9 mouse cellular contexts compared by ENCODE assay signal in genomic region chr13:45613346-45613745, GRCm38 (mm10).
DNase-seq lines count a peak whose midpoint lies in the region; ATAC-seq and TF ChIP-seq lines count a peak whose summit lies in the region.
"Had no signal": no experiment of that assay in that cellular context is flagged by ENCODE, and none has a peak within 500 bp of the region (broad histone marks: within the 10 kb centered on the region; RNA-seq: fewer than 3 reads in every experiment).

No protein-coding gene starts in this region.

- no peaks in the 10 kb centered on the region for H3K36me3 ChIP-seq in spleen, adult 2 months (ENCODE audit: control insufficient read depth, insufficient read depth, low read length)
- H3K36me3 ChIP-seq in lung, postnatal 0 days (ENCODE audit: insufficient read depth, low read length), result no peaks in the 10 kb centered on the region
- H3K36me3 ChIP-seq: neural tube, embryonic 12.5 days had no signal

- no peak overlapping the region for H3K27ac ChIP-seq in spleen, adult 2 months (ENCODE audit: insufficient read depth, low read length)
- no peak overlapping the region for H3K27ac ChIP-seq in cerebellum, adult 2 months (ENCODE audit: insufficient read depth, low read length)
- H3K27ac ChIP-seq in lung, postnatal 0 days (ENCODE audit: low read length), result no peak overlapping the region
- H3K27ac ChIP-seq: neural tube, embryonic 12.5 days had no signal

- intact Hi-C loops in gastrocnemius, postnatal 14 days (cut with DNase I; ENCODE audit: low total_unique reads), result no loop called here

- H3K4me1 ChIP-seq in spleen, adult 2 months (ENCODE audit: control insufficient read depth, insufficient read depth, insufficient read length), result no peaks in the 10 kb centered on the region
- H3K4me1 ChIP-seq in cerebellum, adult 2 months (ENCODE audit: control insufficient read depth, insufficient read depth, low read length), result no peaks in the 10 kb centered on the region
- no peaks in the 10 kb centered on the region for H3K4me1 ChIP-seq in lung, postnatal 0 days (ENCODE audit: insufficient read depth, low read depth, low read length)
- H3K4me1 ChIP-seq: neural tube, embryonic 12.5 days had no signal

- ATAC-seq in lung, postnatal 0 days, result no peak; the same call in 1 of the 2 replicates

- H3K9ac ChIP-seq in lung, postnatal 0 days (replicated peaks; ENCODE audit: low read depth), result no peak overlapping the region
- H3K9ac ChIP-seq: neural tube, embryonic 12.5 days had no signal

- H3K27me3 ChIP-seq in spleen, adult 2 months (ENCODE audit: control insufficient read depth, insufficient read depth, low read length), result no peaks in the 10 kb centered on the region
- H3K27me3 ChIP-seq in cerebellum, adult 2 months (ENCODE audit: control insufficient read depth, insufficient read depth, low read length), result no peaks in the 10 kb centered on the region
- H3K27me3 ChIP-seq in lung, postnatal 0 days (replicated peaks; ENCODE audit: insufficient read depth, low read length), result no peaks in the 10 kb centered on the region
- H3K27me3 ChIP-seq: neural tube, embryonic 12.5 days had no signal

- H3K4me3 ChIP-seq in spleen, adult 2 months (ENCODE audit: extremely low read depth, insufficient read depth, insufficient read length), result no peak overlapping the region
- no peak overlapping the region for H3K4me3 ChIP-seq in cerebellum, adult 2 months (replicated peaks; ENCODE audit: insufficient read depth, low read depth, low read length)
- H3K4me3 ChIP-seq in lung, postnatal 0 days (ENCODE audit: low read depth, low read length), result no peak overlapping the region
- H3K4me3 ChIP-seq: neural tube, embryonic 12.5 days had no signal

- peak; percentile 11; the same call in 1 of the 2 replicates for TF ChIP-seq CTCF in spleen, adult 2 months (IDR thresholded peaks at IDR 0.05; ENCODE audit: extremely low read depth, insufficient read depth, insufficient read length, insufficient replicate concordance)
- TF ChIP-seq CTCF in cerebellum, adult 2 months (IDR thresholded peaks at IDR 0.05; ENCODE audit: borderline replicate concordance, insufficient read depth, low read depth, low read length), result peak; percentile 71
- peak; percentile 88 for TF ChIP-seq CTCF in lung, postnatal 0 days (IDR thresholded peaks at IDR 0.05)

- H3K9me3 ChIP-seq in lung, postnatal 0 days (ENCODE audit: low read length), result no peaks in the 10 kb centered on the region
- H3K9me3 ChIP-seq: neural tube, embryonic 12.5 days had no signal

- no peak overlapping the region for H3K4me2 ChIP-seq in lung, postnatal 0 days (replicated peaks; ENCODE audit: low read depth, low read length)
- H3K4me2 ChIP-seq: neural tube, embryonic 12.5 days had no signal

- DNase-seq in gastrocnemius, postnatal 14 days, result peak; percentile 30
- DNase-seq in gastrocnemius, adult 8-10 months (ENCODE audit: low spot score in 2 of 2), result no peak
- DNase-seq in spleen, adult 2 months (ENCODE audit: low read depth in 1 of 2, low spot score in 2 of 2), result no peak
- DNase-seq in spleen, postnatal 36 days (ENCODE audit: low spot score in 2 of 2), result no peak
- DNase-seq in cerebellum, adult 2 months, result peak; percentile 34 to 41
- DNase-seq in gastrocnemius, postnatal 25 days, result peak; percentile 13
- peak; percentile 70 for DNase-seq in lung, postnatal 0 days (ENCODE audit: low spot score)
- peak; percentile 13 to 21 for DNase-seq in thymus, postnatal 36 days

- TF ChIP-seq EP300 in lung, postnatal 0 days (IDR thresholded peaks at IDR 0.05), result no peak

- 46% methylated on average over 5 of the region's 5 CpGs for WGBS in spleen, adult 2 months
- WGBS in cerebellum, adult 2 months, result 34% methylated on average over 5 of the region's 5 CpGs
- 29% methylated on average over 5 of the region's 5 CpGs for WGBS in lung, postnatal 0 days

- TF ChIP-seq POLR2A in spleen, adult 2 months (IDR thresholded peaks at IDR 0.05; ENCODE audit: low read depth, low read length), result no peak
- TF ChIP-seq POLR2A in cerebellum, adult 2 months (IDR thresholded peaks at IDR 0.05; ENCODE audit: borderline replicate concordance, insufficient read depth, low read length), result no peak

Comparison
In these comparisons a context has a peak if more than half of its experiments do, and no peak if none do; other contexts are left out.
1. DNase-seq: peak in gastrocnemius, postnatal 14 days (single experiment), cerebellum, adult 2 months (2 of 2), gastrocnemius, postnatal 25 days (single experiment), lung, postnatal 0 days (single experiment) and thymus, postnatal 36 days (2 of 2); none in gastrocnemius, adult 8-10 months (0 of 2), spleen, adult 2 months (0 of 2) and spleen, postnatal 36 days (0 of 2).
2. CTCF ChIP-seq: peak in every context shown above with its lines; median percentile 88 in lung, postnatal 0 days; 71 in cerebellum, adult 2 months; 11 in spleen, adult 2 months.